Mouse (Mus musculus): Measurements from ENCODE around the gene Nfia.

Nfia gene

GRCm38 (mm10) chr4:97816753-97817152, 44.2 kb downstream of the Nfia start:
- no peak for DNase-seq (ENCODE audit: low read depth)

- DNase-seq (ENCODE audit: low read depth) = no peak
Observed at GRCm38 (mm10) chr4:97817741-97818140, 45.2 kb downstream of the Nfia start.

- no peak for DNase-seq (ENCODE audit: low read depth)
Observed at GRCm38 (mm10) chr4:97818498-97818897, 46.0 kb downstream of the Nfia start.

GRCm38 (mm10) chr4:97819101-97819500, 46.6 kb downstream of the Nfia start:
- DNase-seq (ENCODE audit: low read depth) = no peak

- DNase-seq (ENCODE audit: low read depth) = no peak
Observed at GRCm38 (mm10) chr4:97820474-97821259, 48.1 kb downstream of the Nfia start.

- DNase-seq (ENCODE audit: low read depth) = no peak
Observed at GRCm38 (mm10) chr4:97821556-97822251, 49.2 kb downstream of the Nfia start.

- no peak for DNase-seq (ENCODE audit: low read depth)
Observed at GRCm38 (mm10) chr4:97823512-97823911, 51.0 kb downstream of the Nfia start.

GRCm38 (mm10) chr4:97824451-97824850, 51.9 kb downstream of the Nfia start:
- no peak for DNase-seq (ENCODE audit: low read depth)

GRCm38 (mm10) chr4:97825432-97825831, 52.9 kb downstream of the Nfia start:
- no peak for DNase-seq (ENCODE audit: low read depth)

- peak; percentile 59 for DNase-seq (ENCODE audit: low read depth)
Observed at GRCm38 (mm10) chr4:97825841-97826240, 53.3 kb downstream of the Nfia start.

GRCm38 (mm10) chr4:97827115-97827514, 54.6 kb downstream of the Nfia start:
- DNase-seq (ENCODE audit: low read depth) = no peak

- no peak for DNase-seq (ENCODE audit: low read depth)
Observed at GRCm38 (mm10) chr4:97828579-97828978, 56.0 kb downstream of the Nfia start.

GRCm38 (mm10) chr4:97829336-97830050, 57.0 kb downstream of the Nfia start:
- no peak for DNase-seq (ENCODE audit: low read depth)

GRCm38 (mm10) chr4:97830051-97830853, 57.7 kb downstream of the Nfia start:
- DNase-seq (ENCODE audit: low read depth) = no peak

- no peak for DNase-seq (ENCODE audit: low read depth)
Observed at GRCm38 (mm10) chr4:97830935-97831608, 58.5 kb downstream of the Nfia start.

GRCm38 (mm10) chr4:97831611-97832278, 59.2 kb downstream of the Nfia start:
- DNase-seq (ENCODE audit: low read depth) = no peak

GRCm38 (mm10) chr4:97832279-97832640, 59.7 kb downstream of the Nfia start:
- DNase-seq (ENCODE audit: low read depth) = no peak

GRCm38 (mm10) chr4:97836812-97837211, 64.3 kb downstream of the Nfia start:
- DNase-seq (ENCODE audit: low read depth) = no peak

- no peak for DNase-seq (ENCODE audit: low read depth)
Observed at GRCm38 (mm10) chr4:97837724-97838123, 65.2 kb downstream of the Nfia start.

GRCm38 (mm10) chr4:97838651-97839050, 66.1 kb downstream of the Nfia start:
- no peak for DNase-seq (ENCODE audit: low read depth)
